In genomic region chr5:76644234-76644633, GRCm38 (mm10) we compare ENCODE assay signal across 21 mouse cellular contexts.
"Had no signal": no experiment of that assay in that cellular context is flagged by ENCODE, and none has a peak within 500 bp of the region (broad histone marks: within the 10 kb centered on the region; RNA-seq: fewer than 3 reads in every experiment).

No protein-coding gene starts in this region.

- H3K9ac ChIP-seq: lung, embryonic 14.5 days; midbrain, embryonic 12.5 days; neural tube, embryonic 13.5 days; stomach, embryonic 15.5 days had no signal

- H3K27me3 ChIP-seq: midbrain, embryonic 12.5 days; neural tube, embryonic 13.5 days; neural tube, embryonic 15.5 days; stomach, embryonic 15.5 days had no signal

- H3K9me3 ChIP-seq: midbrain, embryonic 10.5 days; midbrain, embryonic 12.5 days; neural tube, embryonic 13.5 days; neural tube, embryonic 15.5 days; stomach, embryonic 15.5 days had no signal

- DNase-seq: lung, adult 18-20 months; lung, embryonic 14.5 days; lung, postnatal 10 days; lung, postnatal 4 days; midbrain, embryonic 14.5 days; retina, postnatal 1 day; right cerebral cortex, adult 18-20 months; right cerebral cortex, postnatal 25 days; right cerebral cortex, postnatal 4 days; spleen, adult 18-20 months; thymus, adult 2 months; thymus, postnatal 25 days; thymus, postnatal 4 days had no signal

- H3K4me3 ChIP-seq: midbrain, embryonic 10.5 days; midbrain, embryonic 12.5 days; myocyte; neural tube, embryonic 13.5 days; neural tube, embryonic 15.5 days; stomach, embryonic 15.5 days had no signal

- ATAC-seq: midbrain, embryonic 16.5 days had no signal

- H3K4me1 ChIP-seq: midbrain, embryonic 10.5 days; midbrain, embryonic 12.5 days; neural tube, embryonic 13.5 days; neural tube, embryonic 15.5 days; stomach, embryonic 15.5 days had no signal

- H3K27ac ChIP-seq: midbrain, embryonic 10.5 days; midbrain, embryonic 12.5 days; neural tube, embryonic 13.5 days; neural tube, embryonic 15.5 days; stomach, embryonic 15.5 days; stomach, postnatal 0 days had no signal
